Mouse (Mus musculus): Measurements from ENCODE around the gene Patl2.

DNA sequence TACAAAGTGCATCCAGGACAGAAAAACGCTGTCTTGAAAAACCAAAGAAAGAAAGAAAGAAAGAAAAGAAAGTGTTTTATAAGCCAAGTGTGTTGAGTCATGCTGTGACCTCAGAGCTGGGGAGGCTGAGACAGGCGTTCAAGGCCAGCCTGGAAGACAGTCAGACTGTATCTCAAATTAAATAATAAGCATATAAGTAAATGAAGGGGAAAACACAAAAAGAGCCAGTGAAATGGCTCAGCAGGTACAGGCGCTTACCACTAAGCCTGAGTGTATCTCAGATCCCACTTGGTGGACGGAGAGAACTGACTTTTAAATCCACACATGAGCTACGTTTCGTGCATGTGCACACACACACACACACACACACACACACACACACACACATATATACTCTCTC lies 36.7 kb downstream of the Patl2 start:
- TF ChIP-seq CTCF (conservative IDR thresholded peaks at IDR 0.05; ENCODE audit: low read length): no peak
- TF ChIP-seq POU5F1 (IDR thresholded peaks at IDR 0.05; ENCODE audit: borderline replicate concordance, low read length): no peak
